Mouse (Mus musculus) Patski (cell line): ENCODE measurements around the gene Unc5cl. TPM values are rescaled to one million over a fixed set of nuclear protein-coding genes. Genes with fewer than 3 reads are reported as not detected.

Experiments used
- ATAC-seq: fragments of 100-300 bp; one replicate; pipeline ENCODE4 v1.8.0; 2021
- CTCF ChIA-PET: fragments of 350-600 bp; sonication (Branson Sonifier 250); formaldehyde crosslinking; loops from one replicate; lab custom pipeline; 2022; ENCODE audit warnings: inconsistent platforms; lab: Charles Lee
- POLR2A ChIA-PET: fragments of 350-600 bp; sonication (Branson Sonifier 250); formaldehyde crosslinking; loops from one replicate; lab custom pipeline; 2022; ENCODE audit warnings: antibody characterized with exemption, inconsistent platforms; lab: Charles Lee
- DNase-seq: peaks from one replicate; pipeline ENCODE4 v3.0.0-alpha.2; 2011; ENCODE audit warnings: low read depth, low spot score
- H3K27me3 ChIP-seq: fragments of 371-371 bp; one replicate; pipeline ENCODE4 v1.5.1; 2021
- CTCF ChIP-seq: fragments of 100-300 bp; IDR thresholded peaks from one replicate; pipeline ENCODE4 v1.5.1; 2021
- in situ Hi-C: fragments of 300-500 bp; cut with MboI; formaldehyde crosslinking; loops from 3 replicates; pipeline ENCODE4 v1.11.1; 2018; ENCODE audit warnings: low pct_unique_long_range_greater_than_20kb, mixed read lengths
- polyA plus RNA-seq: library from polyadenylated mRNA; unstranded; gene quantifications from one replicate; pipeline ENCODE4 v1.2.3, GENCODE M21; 2021

Gene Unc5cl
- polyA plus RNA-seq = 0.05 TPM

GRCm38 (mm10) chr17:48454688-48455087 is at the start of gene Unc5cl:
Unc5cl (plus strand) TSS chr17:48454901.
- DNase-seq = no peak
- TF ChIP-seq CTCF = no peak
- POLR2A ChIA-PET = no interaction called here
- in situ Hi-C loops = no loop called here
- CTCF ChIA-PET = no interaction called here
- no peak for ATAC-seq
- no peaks in the 10 kb centered on the region for H3K27me3 ChIP-seq

- ATAC-seq = no peak
- in situ Hi-C loops = loop anchor here (10.0 kb wide), 1 partner anchor 132 kb away; no protein-coding TSS in a partner anchor
- CTCF ChIA-PET = no interaction called here
- no peaks in the 10 kb centered on the region for H3K27me3 ChIP-seq
- no peak for DNase-seq
- POLR2A ChIA-PET = no interaction called here
- TF ChIP-seq CTCF = no peak
Measured at GRCm38 (mm10) chr17:48407154-48407553, 47.5 kb upstream of the Unc5cl start.

- in situ Hi-C loops = loop anchor here (10.0 kb wide), 1 partner anchor 133 kb away; no protein-coding TSS in a partner anchor
- no peak for ATAC-seq
- CTCF ChIA-PET = no interaction called here
Measured at GRCm38 (mm10) chr17:48407910-48408525, 46.7 kb upstream of the Unc5cl start.

GRCm38 (mm10) chr17:48408526-48409291 is 46.0 kb upstream of the Unc5cl start:
- ChIA-PET POLR2A (no interaction called here), CTCF (no interaction called here)
- in situ Hi-C loops = loop anchor here (10.0 kb wide), 1 partner anchor 134 kb away; no protein-coding TSS in a partner anchor
- H3K27me3 ChIP-seq = no peaks in the 10 kb centered on the region
- no peak for TF ChIP-seq CTCF
- DNase-seq (no peak), ATAC-seq (peak; percentile 45)

More at GRCm38 (mm10) chr17:48407910-48408525, 46.7 kb upstream of the Unc5cl start:
- no peaks in the 10 kb centered on the region for H3K27me3 ChIP-seq
- no peak for DNase-seq
- no peak for TF ChIP-seq CTCF
- POLR2A ChIA-PET = no interaction called here

- DNase-seq = peak; percentile 99
- H3K27me3 ChIP-seq = no peaks in the 10 kb centered on the region
- TF ChIP-seq CTCF = no peak
- in situ Hi-C loops = loop anchor here (5.0 to 10.0 kb wide), 3 partner anchors 135 to 995 kb away; no protein-coding TSS in a partner anchor
- CTCF ChIA-PET = no interaction called here
- POLR2A ChIA-PET = interaction anchor here (0.5 kb wide), 1 partner anchor 39 kb away, joined by 3 read pairs; no protein-coding TSS in a partner anchor
- peak; percentile 94 for ATAC-seq
Measured at GRCm38 (mm10) chr17:48409380-48410298, 45.1 kb upstream of the Unc5cl start, which contains the start of the genes Nfya and Oard1. Nfya (minus strand) TSS chr17:48409906. Oard1 (plus strand) TSS chr17:48410014.

GRCm38 (mm10) chr17:48410299-48410785 is 44.4 kb upstream of the Unc5cl start:
- DNase-seq (no peak), ATAC-seq (peak; percentile 4)
- ChIA-PET POLR2A (interaction anchor here (0.5 to 0.6 kb wide), 2 partner anchors 39 to 447 kb away, joined by 3 read pairs; no protein-coding TSS in a partner anchor), CTCF (no interaction called here)
- no peaks in the 10 kb centered on the region for H3K27me3 ChIP-seq
- in situ Hi-C loops = loop anchor here (5.0 to 10.0 kb wide), 2 partner anchors 192 to 994 kb away; no protein-coding TSS in a partner anchor
- no peak for TF ChIP-seq CTCF

GRCm38 (mm10) chr17:48411241-48411640 is 43.5 kb upstream of the Unc5cl start:
- H3K27me3 ChIP-seq = no peaks in the 10 kb centered on the region
- POLR2A ChIA-PET = interaction anchor here (0.6 kb wide), 1 partner anchor 448 kb away, joined by 3 read pairs; no protein-coding TSS in a partner anchor
- CTCF ChIA-PET = interaction anchor here (0.8 to 1.0 kb wide), 2 partner anchors 23 to 56 kb away, joined by 3 to 4 read pairs; no protein-coding TSS in a partner anchor
- no peak for TF ChIP-seq CTCF
- in situ Hi-C loops = loop anchor here (5.0 to 10.0 kb wide), 2 partner anchors 191 to 994 kb away; no protein-coding TSS in a partner anchor
- DNase-seq (no peak), ATAC-seq (no peak)

GRCm38 (mm10) chr17:48416011-48416410 is 38.7 kb upstream of the Unc5cl start:
- DNase-seq = no peak
- CTCF ChIA-PET = no interaction called here
- in situ Hi-C loops = loop anchor here (10.0 kb wide), 1 partner anchor 989 kb away; no protein-coding TSS in a partner anchor

GRCm38 (mm10) chr17:48416425-48417195 is 38.1 kb upstream of the Unc5cl start:
- ChIA-PET POLR2A (interaction anchor here (0.7 kb wide), 1 partner anchor 43 kb away, joined by 3 read pairs; no protein-coding TSS in a partner anchor), CTCF (no interaction called here)
- no peaks in the 10 kb centered on the region for H3K27me3 ChIP-seq
- ATAC-seq (peak; percentile 95), DNase-seq (no peak)
- in situ Hi-C loops = loop anchor here (10.0 kb wide), 1 partner anchor 988 kb away; no protein-coding TSS in a partner anchor
- peak; percentile 81 for TF ChIP-seq CTCF

More at GRCm38 (mm10) chr17:48416011-48416410, 38.7 kb upstream of the Unc5cl start:
- POLR2A ChIA-PET = no interaction called here
- no peak for TF ChIP-seq CTCF
- H3K27me3 ChIP-seq = no peaks in the 10 kb centered on the region
- ATAC-seq = no peak
